Mouse (Mus musculus) erythroblast, embryonic 14.5 days (primary cell): ENCODE measurements around the gene Dtx2. TPM values are rescaled to one million over a fixed set of nuclear protein-coding genes. Genes with fewer than 3 reads are reported as not detected.

Source experiments
- H3K27me3 ChIP-seq: 2 replicates; pipeline ENCODE4 v1.6.1; 2012; ENCODE audit warnings: inconsistent platforms; ENCODE audit not compliant: control insufficient read depth
- H3K36me3 ChIP-seq: 2 replicates; pipeline ENCODE4 v1.6.1; 2012; ENCODE audit warnings: mild to moderate bottlenecking, inconsistent platforms; ENCODE audit not compliant: control insufficient read depth
- H3K4me1 ChIP-seq: 2 replicates; pipeline ENCODE4 v1.6.1; 2012; ENCODE audit warnings: inconsistent platforms; ENCODE audit not compliant: control insufficient read depth
- H3K4me3 ChIP-seq: replicated peaks from 2 replicates; pipeline ENCODE3; 2012; ENCODE audit warnings: moderate library complexity, mild to moderate bottlenecking, inconsistent platforms
- H3K9me3 ChIP-seq: 2 replicates; pipeline ENCODE4 v1.6.1; 2012; ENCODE audit warnings: low read length, inconsistent platforms, mixed read lengths; ENCODE audit not compliant: control insufficient read depth
- GATA1 ChIP-seq: IDR thresholded peaks from 2 replicates; pipeline ENCODE4 v1.6.1; 2012; ENCODE audit warnings: low read length, inconsistent platforms, mixed read lengths
- TAL1 ChIP-seq: IDR thresholded peaks from 3 replicates; pipeline ENCODE4 v1.6.1; 2012; ENCODE audit warnings: low read length, inconsistent platforms, mixed read lengths
- polyA plus RNA-seq: library from polyadenylated mRNA; stranded (reverse); fragments of >175 nt; gene quantifications from 2 replicates; pipeline ENCODE4 v1.2.3, GENCODE M21; 2012

Dtx2 gene
- polyA plus RNA-seq, 1 experiment = 0.84 TPM

DNA sequence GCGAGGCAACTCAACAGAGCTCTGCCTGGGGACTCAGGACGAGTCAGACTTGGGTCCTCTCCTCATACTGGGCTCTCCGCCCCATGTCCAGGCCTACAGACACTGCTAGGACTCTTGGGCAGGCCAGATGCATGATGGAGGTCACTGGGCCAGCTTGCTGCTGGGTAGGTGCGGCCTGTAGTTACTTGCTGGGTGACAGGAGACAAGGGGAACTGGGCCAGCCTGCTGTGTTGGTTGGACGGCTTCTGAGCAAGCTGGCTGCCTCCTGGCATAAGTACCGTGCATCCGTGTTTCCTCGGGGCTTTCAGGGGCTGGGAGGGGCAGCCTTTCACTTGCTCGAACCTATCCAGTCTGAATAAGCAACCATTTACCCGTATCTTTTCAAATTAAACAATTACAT, 21.0 kb downstream of the Dtx2 start:
- Histone ChIP-seq H3K36me3 (peaks cover 15% of the 10 kb centered on the region), H3K4me3 (no peak overlapping the region), H3K4me1 (peaks cover 5% of the 10 kb centered on the region), H3K27me3 (no peaks in the 10 kb centered on the region), H3K9me3 (no peaks in the 10 kb centered on the region)
- TF ChIP-seq GATA1 (no peak), TAL1 (no peak)

DNA sequence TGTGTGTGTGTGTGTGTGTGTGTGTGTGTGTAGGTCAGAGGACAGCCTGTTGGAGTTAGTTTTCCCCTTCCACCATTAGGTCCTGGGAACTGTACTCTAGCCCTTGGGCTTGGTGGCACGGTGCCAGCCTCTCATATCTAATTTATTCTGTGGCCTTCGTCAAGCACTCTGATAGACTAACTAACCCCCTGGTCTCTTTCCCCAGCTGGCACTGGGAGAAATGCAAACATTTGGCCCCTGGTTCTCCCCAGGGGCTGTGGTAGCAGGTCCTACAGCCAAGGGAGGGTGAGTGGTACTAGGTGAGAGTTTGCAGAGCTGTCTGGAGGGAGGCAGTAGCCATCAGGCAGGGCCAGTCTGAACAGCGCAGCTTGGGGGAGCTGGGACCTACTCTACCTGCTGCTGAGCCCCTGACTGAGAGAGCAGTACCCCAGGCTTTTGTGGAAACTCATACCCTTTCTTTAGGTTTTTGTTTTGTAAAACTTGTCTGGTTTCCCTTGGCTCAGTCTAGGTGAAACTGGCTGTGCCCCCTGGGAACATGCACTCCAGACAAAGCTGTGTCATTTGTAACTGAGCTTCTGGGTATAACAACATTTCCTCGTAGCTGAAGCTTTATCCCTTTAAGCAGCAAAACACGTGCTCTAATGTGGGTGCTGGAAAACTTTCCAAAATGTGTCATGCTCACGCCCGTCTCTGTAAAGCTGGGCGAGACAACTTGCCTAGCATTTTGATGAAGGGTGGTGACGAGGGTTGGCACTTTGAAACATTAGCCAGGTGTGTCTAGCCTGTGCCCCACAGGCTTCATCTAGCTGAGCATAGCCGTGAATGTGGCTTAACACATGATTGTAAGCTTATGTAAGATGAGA, 21.6 kb downstream of the Dtx2 start:
- no peak overlapping the region for H3K4me3 ChIP-seq
- H3K4me1 ChIP-seq = peaks cover 5% of the 10 kb centered on the region
- H3K27me3 ChIP-seq = no peaks in the 10 kb centered on the region
- H3K36me3 ChIP-seq = peaks cover 15% of the 10 kb centered on the region
- no peak for TF ChIP-seq TAL1
- TF ChIP-seq GATA1 = no peak
- no peaks in the 10 kb centered on the region for H3K9me3 ChIP-seq

DNA sequence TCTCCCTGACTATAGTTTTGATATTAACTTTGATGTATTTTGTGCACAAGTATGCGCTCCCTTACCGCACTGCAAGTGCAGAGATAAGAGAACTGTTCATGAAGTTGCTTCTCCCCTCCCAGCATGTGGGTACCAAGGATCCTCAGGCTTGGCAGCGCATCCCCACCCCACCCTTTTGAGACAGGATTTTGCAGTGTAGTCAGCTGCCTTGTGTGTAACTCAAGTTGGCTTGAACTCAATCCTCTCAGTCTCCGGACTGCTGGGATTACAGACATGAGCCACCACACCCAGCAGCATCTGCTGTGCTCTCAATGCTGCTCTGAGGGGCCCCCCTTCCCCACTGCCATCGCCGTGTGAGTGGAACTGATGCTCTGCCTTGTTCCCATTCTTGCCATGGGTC, 22.7 kb downstream of the Dtx2 start:
- Histone ChIP-seq H3K27me3 (no peaks in the 10 kb centered on the region), H3K4me3 (no peak overlapping the region), H3K9me3 (no peaks in the 10 kb centered on the region), H3K4me1 (peaks cover 5% of the 10 kb centered on the region), H3K36me3 (peaks cover 6% of the 10 kb centered on the region)
- no peak for TF ChIP-seq TAL1
- TF ChIP-seq GATA1 = no peak

DNA sequence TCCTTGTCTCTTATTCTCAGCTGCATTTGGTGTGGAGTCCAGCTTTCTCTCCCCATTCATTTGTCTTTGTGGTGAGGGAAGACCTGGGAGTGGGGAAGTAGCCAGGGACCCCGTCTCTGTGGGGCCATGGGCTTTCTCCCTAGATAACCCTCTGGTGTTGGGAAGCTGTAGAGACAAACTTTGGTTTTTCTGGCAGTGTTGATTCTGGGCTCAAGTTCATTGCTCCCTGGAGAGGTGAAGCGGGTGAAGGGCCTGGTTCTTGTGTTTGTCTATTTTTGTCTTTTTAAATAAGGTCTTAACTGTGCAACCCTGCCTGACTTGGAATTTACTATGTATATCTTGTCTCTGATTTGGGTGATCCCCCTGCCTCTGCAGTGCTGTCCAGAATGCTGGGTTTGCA, 24.1 kb downstream of the Dtx2 start:
- H3K9me3 ChIP-seq = no peaks in the 10 kb centered on the region
- TF ChIP-seq TAL1 (no peak), GATA1 (no peak)
- peaks cover 5% of the 10 kb centered on the region for H3K4me1 ChIP-seq
- H3K36me3 ChIP-seq = peaks cover 3% of the 10 kb centered on the region; the same call in 1 of the 2 replicates
- H3K4me3 ChIP-seq = no peak overlapping the region
- H3K27me3 ChIP-seq = no peaks in the 10 kb centered on the region

DNA sequence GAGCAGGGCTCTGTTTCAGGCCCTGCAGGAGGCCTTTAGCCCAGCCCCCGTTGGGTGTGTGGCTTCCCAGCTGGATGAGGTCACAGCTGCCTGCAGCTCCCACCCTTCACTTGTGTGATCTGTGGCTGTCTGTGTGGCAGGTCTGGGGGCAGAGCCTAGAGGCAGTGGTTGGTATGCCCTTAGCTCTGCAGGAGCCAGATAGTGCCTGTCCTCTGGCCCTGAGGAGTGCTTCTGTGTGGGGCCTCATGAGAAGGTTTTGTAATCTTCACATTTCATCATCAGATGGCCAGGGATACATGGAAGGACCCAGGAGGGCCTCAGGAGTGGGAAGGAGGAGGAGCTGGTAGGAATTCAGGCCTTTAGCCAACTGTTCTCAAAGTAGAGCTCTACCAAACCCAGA, 25.3 kb downstream of the Dtx2 start:
- TF ChIP-seq TAL1 (no peak), GATA1 (no peak)
- Histone ChIP-seq H3K36me3 (peaks cover 3% of the 10 kb centered on the region; the same call in 1 of the 2 replicates), H3K4me3 (no peak overlapping the region), H3K4me1 (peaks cover 5% of the 10 kb centered on the region), H3K9me3 (no peaks in the 10 kb centered on the region), H3K27me3 (no peaks in the 10 kb centered on the region)

DNA sequence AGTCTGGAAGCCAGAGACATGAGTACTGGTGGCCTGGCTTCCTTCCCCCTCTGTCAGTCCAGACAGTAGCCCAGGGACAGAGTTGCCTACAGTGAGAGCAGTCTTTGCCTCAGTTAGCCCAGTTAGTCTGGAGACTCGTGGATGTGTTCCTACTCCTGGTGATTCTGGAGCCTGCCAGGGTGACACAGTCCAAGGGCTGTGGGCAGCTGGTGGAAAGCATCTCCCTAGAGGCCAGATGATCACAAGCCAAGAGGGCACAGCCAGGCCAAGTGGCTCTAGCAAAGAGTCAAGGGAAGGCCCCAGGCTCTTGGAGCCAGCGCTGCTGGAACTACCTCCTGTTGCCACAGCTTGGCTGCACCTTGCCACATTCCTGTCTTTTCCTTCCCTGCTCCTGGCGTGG, 31.1 kb downstream of the Dtx2 start:
- H3K9me3 ChIP-seq = no peaks in the 10 kb centered on the region
- no peak overlapping the region for H3K4me3 ChIP-seq
- TF ChIP-seq GATA1 (no peak), TAL1 (no peak)
- peaks cover 20% of the 10 kb centered on the region for H3K36me3 ChIP-seq
- H3K27me3 ChIP-seq = no peaks in the 10 kb centered on the region
- H3K4me1 ChIP-seq = no peaks in the 10 kb centered on the region

DNA sequence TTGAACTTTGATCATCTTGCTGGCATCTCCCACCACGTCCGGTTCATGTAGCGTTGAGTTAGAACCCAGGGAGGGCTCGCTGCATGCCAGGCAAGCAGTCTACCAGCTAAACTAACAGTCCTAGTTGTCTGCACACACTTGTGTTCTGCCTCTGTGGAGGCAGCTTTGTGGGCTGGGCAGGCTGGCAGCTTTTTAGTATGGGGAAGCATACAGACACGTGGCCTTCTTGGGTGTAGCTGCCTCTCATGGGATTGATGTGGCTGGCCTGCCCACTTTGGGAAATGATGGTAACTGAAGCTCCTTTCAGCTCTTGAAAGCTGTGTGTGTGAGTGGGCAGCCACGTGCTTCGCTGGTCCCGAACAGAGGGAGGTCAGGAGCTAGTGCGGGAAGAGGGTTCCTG, 32.3 kb downstream of the Dtx2 start:
- H3K4me1 ChIP-seq = no peaks in the 10 kb centered on the region
- TF ChIP-seq GATA1 (no peak), TAL1 (no peak)
- H3K27me3 ChIP-seq = no peaks in the 10 kb centered on the region
- no peaks in the 10 kb centered on the region for H3K9me3 ChIP-seq
- H3K36me3 ChIP-seq = peaks cover 28% of the 10 kb centered on the region
- H3K4me3 ChIP-seq = no peak overlapping the region

DNA sequence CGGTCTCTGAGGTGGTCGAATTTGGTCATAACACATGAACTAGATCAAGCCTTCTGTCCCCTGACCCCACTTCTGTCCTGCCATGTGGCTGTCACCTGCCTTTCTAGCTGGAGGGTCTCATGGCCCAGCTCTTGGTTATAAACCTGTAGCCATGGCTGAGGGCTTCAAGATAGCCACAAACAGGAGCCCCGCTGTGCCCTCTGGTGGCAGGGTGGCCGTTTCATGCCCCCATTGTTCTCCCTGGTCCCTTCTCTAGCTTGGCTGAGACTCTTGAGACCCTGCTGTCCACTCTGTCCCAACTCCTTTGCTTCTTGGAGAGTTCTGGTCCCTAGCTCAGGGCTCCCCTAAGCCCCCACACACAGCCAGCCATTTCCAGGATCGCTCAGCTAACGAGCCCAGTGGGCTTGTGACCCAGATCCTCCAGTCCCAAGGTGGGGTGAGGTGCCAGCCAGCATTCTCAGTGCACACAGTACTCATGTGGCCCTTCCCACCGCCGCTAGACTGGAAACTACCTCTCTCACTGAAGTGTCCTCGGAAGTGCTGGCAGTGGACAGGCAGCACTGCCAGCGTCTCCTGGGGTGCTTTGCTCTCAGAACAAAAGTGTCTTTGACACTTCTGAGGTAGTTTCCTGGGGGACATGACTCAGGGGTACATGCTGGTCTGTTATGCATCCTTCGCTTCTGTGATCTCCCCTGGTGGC, 33.2 kb downstream of the Dtx2 start:
- Histone ChIP-seq H3K9me3 (no peaks in the 10 kb centered on the region), H3K4me1 (no peaks in the 10 kb centered on the region), H3K27me3 (no peaks in the 10 kb centered on the region), H3K36me3 (peaks cover 35% of the 10 kb centered on the region), H3K4me3 (no peak overlapping the region)
- no peak for TF ChIP-seq TAL1
- no peak for TF ChIP-seq GATA1

DNA sequence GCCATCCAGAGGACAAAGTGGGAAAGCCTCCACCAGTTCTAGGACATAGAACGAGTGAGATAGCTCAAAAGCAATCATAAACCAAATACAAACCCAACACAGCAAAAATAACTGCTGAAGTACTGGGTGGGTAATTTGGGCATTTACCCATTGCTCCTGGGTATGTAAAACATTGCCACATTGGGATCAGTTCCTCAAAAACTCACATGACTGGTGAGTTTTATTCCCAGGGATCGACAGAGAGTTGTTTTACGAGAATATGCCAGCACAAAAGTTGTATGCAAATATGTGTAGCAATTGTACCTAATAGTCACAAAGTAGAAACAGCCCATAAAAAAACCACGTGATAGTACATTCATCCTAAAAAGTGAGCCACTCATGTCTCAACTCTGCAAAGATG, 40.3 kb downstream of the Dtx2 start:
- Histone ChIP-seq H3K4me3 (no peak overlapping the region), H3K9me3 (no peaks in the 10 kb centered on the region), H3K27me3 (peaks cover 1% of the 10 kb centered on the region; the same call in 1 of the 2 replicates), H3K36me3 (peaks cover 20% of the 10 kb centered on the region), H3K4me1 (peaks cover 2% of the 10 kb centered on the region; the same call in 1 of the 2 replicates)
- no peak for TF ChIP-seq GATA1
- no peak for TF ChIP-seq TAL1
